Mouse (Mus musculus) gastrocnemius, postnatal 25 days (tissue): Measurements from ENCODE around the gene Plek. TPM values are rescaled to one million over a fixed set of nuclear protein-coding genes. Genes with fewer than 3 reads are reported as not detected.
A peak's percentile ranks its signal among the peaks of the same experiment; 100 is the strongest.
"Not testable (repeated sequence)": the region's sequence is repeated elsewhere in the genome, so short reads cannot be mapped to it uniquely, and the experiment has no call there.

Source experiments
- DNase-seq: peaks from one replicate; pipeline ENCODE4 v3.0.0; 2022
- long read RNA-seq, 2 experiments: library from polyadenylated mRNA; stranded (forward); transcript quantifications; one replicate each; pipeline ENCODE4 v2.0.0; 2021
- total RNA-seq, 2 experiments: library from RNA; stranded (reverse); gene quantifications; 1 replicate in 1 of 2; 2 replicates in 1 of 2; pipeline ENCODE4 v1.2.3; 2021

Plek gene
- total RNA-seq = 1 to 10 TPM; 1.3 to 1.5 TPM
- long read RNA-seq, experiment 1, full-length matches to known transcripts = 1 of 1 reads
- long read RNA-seq, experiment 1, partial matches to known transcripts = 0 of 1 reads
- long read RNA-seq, experiment 1, other reads (novel, unspliced or antisense) = 0 of 1 reads
- long read RNA-seq, experiment 2, partial matches to known transcripts = 0 of 1 reads
- long read RNA-seq, experiment 2, other reads (novel, unspliced or antisense) = 1 of 1 reads

- peak; percentile 63 for DNase-seq
These were observed at the start of gene Plek, which contains the start of gene Cnrip1 for GRCm38 (mm10) chr11:17051545-17052475. Gene Plek (minus strand): TSS chr11:17052381. Gene Cnrip1 (plus strand): TSS chr11:17051586.

GRCm38 (mm10) chr11:17086106-17086505 lies 33.9 kb upstream of the Plek start:
- DNase-seq = no peak

DNA sequence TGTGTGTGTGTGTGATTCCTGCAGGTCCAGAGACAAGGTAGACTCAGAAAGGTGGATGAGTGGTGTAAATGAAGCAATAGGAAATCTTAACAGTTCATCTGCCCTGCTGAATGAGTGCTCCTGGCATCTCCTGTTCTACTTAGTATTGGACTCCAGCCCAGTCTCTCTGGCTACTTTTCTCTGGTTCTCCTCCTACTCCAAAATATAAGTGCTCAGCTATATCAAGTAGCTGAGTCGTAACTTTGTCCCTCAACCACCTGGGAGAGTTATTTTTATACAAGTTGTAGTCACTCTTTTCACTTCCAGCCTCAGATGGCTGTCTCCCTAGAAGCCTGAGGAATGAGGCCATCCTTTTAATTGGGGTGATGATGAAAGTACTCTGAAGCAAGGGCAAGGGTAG lies 31.7 kb upstream of the Plek start:
- DNase-seq = peak; percentile 35

GRCm38 (mm10) chr11:17083455-17083854 lies 31.3 kb upstream of the Plek start:
- no peak for DNase-seq

DNA sequence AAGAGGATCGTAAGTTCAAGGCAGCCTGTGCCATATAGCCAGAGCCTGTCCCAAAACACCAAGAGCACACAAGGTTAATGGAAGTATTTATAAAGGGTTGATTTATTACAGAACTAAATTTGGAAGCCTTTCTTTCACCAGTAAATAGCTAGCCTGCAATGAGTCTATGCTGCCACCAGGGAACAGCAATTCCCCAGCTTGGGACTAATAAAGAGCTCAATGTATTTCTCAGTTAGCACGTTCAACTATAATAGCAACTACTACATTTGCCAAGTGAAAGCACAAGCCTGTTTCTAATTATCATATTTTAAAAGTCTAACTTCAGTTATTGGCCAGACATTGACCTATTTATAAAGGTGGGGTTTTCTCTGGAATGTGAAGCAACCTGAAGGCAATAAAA lies 30.8 kb upstream of the Plek start:
- no peak for DNase-seq

DNA sequence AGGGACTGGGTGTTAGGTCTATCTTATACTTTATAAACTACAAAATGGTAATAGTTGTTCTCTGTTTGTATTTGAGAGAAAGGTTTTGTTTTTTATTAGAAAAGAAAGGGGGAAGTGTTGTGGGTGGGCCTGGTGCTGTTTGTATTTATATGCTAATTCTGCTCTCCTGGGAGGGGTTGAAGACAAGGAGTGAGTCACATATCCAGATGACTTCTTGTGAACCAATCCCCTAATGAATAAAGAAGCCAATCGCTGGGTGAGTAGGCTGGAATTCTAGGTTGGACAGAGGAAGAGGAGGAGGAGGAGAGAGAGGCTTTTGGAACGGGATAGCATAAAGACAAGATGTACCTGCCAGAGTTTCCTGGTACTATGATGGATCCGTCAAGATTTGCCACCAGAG lies 29.9 kb upstream of the Plek start:
- DNase-seq = no peak

DNA sequence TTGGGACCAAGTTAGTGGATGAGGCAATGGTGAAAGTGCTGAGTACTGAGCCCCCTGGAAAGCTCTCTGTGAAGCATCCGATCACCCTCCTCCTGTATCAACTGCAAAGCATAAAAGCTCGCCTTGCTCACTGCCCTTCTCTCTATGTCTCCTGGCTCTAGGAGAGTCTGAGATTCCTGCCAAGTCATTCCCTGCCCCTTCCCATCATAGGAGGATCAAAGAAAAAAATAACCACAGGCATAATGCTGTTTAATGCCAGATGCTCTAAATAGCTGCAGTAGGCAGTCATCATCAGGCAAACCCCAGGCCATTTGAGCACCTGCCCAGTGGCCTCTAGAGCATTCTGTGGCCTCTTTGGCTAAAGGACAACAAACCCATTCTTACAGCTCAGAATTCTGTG lies 23.5 kb upstream of the Plek start:
- DNase-seq = peak; percentile 56

DNA sequence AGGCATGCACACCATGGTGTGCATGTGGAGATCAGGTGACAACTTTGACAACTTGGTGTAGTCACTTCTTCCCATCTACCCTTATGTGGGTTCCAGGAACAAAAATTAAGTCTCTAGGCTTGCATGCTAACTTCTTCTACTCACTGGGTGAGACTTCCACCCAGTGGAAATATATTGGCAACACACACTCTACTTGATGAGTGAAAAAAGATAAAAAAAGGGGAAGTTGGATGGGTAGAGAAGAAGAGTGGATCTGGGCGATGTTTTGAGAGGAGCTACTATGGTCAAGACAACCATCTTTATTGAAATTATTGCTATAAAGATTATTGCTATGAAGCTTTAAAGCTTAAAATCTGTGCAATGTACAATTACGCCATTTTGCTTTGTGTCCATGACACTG lies 17.2 kb upstream of the Plek start:
- DNase-seq = not testable (repeated sequence)

DNA sequence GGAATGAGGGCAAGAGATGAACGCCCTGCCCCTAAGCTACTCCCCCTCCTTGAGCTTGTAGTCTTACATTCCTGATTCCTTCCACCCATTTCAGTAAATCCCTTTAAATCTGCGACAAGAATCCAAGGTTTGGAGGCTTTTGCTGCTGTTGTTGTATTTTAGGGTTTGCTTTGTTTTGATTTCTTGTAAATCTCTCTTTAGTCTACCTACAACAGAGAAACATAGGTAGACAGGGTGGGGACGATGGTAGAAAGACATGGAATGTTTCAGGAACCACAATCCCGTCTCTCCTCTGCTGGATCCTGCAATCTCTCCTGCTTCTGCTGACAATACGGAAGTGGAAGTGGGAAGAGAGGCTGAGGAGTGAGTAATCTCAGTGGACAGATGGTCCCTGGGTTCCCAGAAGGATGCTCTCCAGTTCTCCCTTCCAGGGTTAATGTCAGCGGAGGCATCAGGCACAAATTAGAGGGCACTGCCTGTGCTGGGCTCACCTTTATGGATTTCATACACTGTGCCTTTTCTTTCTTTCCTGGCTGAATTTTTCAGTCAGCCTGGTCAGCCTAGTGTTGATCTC lies 382 bp upstream of the Plek start:
- no peak for DNase-seq

- no peak for DNase-seq
These were observed 6.4 kb downstream of the Plek start for GRCm38 (mm10) chr11:17045806-17046205.

DNA sequence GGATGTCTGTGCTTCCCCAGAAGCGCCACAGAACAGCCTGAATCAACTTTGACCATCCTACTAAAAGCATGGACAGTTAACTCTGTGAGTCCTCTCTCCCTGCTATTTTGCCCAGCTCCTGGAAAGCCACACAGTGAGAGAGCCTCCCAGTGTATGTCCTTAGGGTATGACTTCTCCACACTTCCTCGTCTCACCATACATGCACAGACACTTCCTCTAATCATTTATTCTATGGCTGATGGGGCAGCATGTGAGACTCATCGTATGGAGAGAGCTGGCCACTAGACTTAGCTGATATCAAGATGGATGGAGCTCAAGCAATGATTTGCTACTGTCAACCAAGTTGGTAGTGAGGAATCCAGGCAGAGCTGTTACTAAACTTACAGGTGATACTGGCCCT lies 28.2 kb downstream of the Plek start:
- DNase-seq = no peak

GRCm38 (mm10) chr11:17023206-17023605 lies 29.0 kb downstream of the Plek start:
- no peak for DNase-seq

DNA sequence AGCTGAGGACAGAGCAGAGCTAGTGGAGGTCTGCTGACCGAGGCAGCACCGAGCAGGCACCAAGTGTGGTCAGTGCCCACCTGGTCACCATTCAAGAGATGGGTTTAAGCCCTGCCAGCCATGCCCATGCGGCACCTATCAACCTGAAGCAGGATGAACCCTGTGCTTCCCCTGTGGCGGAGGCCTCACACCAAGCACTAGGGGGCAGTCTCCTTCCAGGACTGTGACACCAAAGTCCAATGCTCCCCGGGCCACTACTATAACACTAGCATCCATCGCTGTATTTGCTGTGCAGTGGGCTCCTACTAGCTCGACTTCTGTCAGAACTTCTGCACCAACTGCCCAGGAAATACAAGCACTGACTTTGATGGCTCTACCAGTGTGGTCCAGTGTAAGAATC lies 32.9 kb downstream of the Plek start:
- no peak for DNase-seq

GRCm38 (mm10) chr11:17012948-17013347 lies 39.2 kb downstream of the Plek start:
- DNase-seq = no peak

DNA sequence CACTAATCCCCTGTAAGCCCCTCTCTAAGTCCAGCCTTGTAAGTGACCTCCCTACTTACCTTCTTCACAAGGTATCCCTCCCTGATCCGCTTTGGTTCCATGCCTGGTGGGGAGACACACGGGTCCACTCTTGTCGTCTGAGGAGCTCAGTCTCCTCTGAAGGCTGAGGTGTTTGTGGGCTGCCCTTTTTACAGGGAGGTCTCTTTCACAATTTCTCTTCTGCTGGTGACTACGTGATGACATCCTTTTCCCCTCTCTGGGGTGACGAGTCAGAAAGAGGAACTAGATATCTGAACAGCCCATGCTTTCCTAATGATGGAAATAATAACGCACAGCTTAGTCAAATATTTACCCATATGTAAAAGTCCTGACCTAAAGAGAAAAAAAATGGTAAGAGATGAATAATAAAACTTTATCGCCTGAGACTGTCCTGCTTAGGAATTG lies 43.7 kb downstream of the Plek start:
- DNase-seq = no peak

GRCm38 (mm10) chr11:17007517-17008173 lies 44.5 kb downstream of the Plek start:
- DNase-seq = no peak

- DNase-seq = not testable (repeated sequence)
These were observed 45.7 kb downstream of the Plek start for GRCm38 (mm10) chr11:17006526-17006925.

DNA sequence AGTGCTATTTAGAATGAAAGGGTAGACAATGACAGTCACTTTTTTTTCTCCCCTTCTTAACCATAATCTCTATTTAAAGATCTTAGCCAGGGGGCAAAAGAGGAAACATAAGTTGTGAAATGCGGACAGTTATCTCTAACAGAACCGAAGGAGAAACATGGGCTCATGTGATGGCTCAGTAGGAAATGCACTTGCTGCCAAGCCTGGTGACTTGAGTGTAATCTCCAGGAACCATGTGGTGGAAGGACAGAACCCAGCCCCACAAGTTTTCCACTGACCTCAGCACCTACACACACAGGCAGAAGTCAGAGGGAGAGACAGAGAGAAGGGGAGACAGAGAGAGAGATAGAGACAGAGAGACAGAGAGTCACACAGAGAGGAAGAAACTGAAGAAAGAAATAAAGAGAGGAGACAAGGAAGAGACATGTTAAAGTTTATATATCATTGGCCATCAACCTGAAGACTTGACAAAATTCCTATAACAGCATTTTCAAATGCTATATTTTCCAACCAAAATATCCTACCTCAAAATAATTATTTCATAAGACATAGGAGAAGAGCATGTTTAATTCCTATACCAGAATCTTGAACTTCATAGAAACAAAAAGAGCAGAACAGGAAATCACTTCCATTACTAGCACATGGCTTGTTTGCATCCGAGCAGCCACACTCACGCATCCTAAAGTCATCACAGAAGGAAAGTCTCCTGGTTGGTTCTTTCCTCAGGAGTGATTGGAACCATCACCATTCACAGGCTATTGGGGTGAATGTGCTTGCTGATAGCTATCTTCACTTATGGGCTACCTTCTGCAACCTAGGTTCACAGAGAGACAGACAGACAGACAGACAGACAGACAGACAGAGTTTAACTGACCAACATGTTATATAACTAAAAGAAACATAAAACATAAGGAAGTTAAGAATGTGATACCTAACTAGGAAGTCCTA lies 47.0 kb downstream of the Plek start:
- DNase-seq = no peak

DNA sequence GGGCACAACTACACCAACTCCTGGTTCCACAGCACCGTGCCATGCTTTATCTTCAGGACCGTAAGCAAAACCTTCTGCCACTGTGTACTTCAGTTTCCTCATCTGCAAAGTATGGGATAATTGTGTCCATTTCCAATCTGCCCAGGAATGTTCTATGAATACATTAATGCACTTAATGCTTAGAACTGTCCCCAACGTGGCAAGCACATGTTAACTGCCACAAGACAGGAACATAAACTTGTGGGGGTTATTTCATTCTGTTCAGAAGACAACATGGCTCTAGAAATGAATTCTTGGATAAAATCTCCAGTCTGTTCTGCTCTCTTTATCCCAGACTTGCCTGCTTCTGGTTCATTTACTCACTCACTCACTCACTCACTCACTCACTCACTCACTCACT lies 48.4 kb downstream of the Plek start:
- no peak for DNase-seq

- no peak for DNase-seq
These were observed 49.3 kb downstream of the Plek start for GRCm38 (mm10) chr11:17002739-17003373.
